Mouse (Mus musculus) neural tube, embryonic 15.5 days (tissue): Measurements from ENCODE around the gene Auts2. TPM values are rescaled to one million over a fixed set of nuclear protein-coding genes. Genes with fewer than 3 reads are reported as not detected.

ENCODE experiments used
- ATAC-seq: fragments of 200-750 bp; cut with Nextera tagmentation; 2 replicates; pipeline ENCODE4 v1.8.0; 2017; ENCODE audit warnings: mild to moderate bottlenecking, moderate TSS enrichment, moderate library complexity; ENCODE audit not compliant: low FRiP score
- H3K27ac ChIP-seq: fragments of 300-500 bp; sonication (generic); replicated peaks from 2 replicates; pipeline ENCODE4 v1.5.1; 2015; ENCODE audit warnings: mild to moderate bottlenecking, inconsistent platforms
- H3K27me3 ChIP-seq: fragments of 300-500 bp; sonication (generic); replicated peaks from 2 replicates; pipeline ENCODE4 v1.6.1; 2015; ENCODE audit warnings: inconsistent platforms
- H3K36me3 ChIP-seq: fragments of 300-500 bp; sonication (generic); 2 replicates; pipeline ENCODE4 v1.6.1; 2015; ENCODE audit warnings: inconsistent platforms
- H3K4me1 ChIP-seq: fragments of 300-500 bp; sonication (generic); 2 replicates; pipeline ENCODE4 v1.6.1; 2015; ENCODE audit warnings: inconsistent platforms
- H3K4me2 ChIP-seq: fragments of 300-500 bp; sonication (generic); 2 replicates; pipeline ENCODE4 v1.6.1; 2015; ENCODE audit warnings: inconsistent platforms, mild to moderate bottlenecking, moderate library complexity
- H3K4me3 ChIP-seq: fragments of 300-500 bp; sonication (generic); replicated peaks from 2 replicates; pipeline ENCODE4 v1.5.1; 2015; ENCODE audit warnings: mild to moderate bottlenecking, inconsistent platforms
- H3K9ac ChIP-seq: fragments of 300-500 bp; sonication (generic); replicated peaks from 2 replicates; pipeline ENCODE4 v1.6.1; 2015; ENCODE audit warnings: mild to moderate bottlenecking, inconsistent platforms
- H3K9me3 ChIP-seq: fragments of 300-500 bp; sonication (generic); replicated peaks from 2 replicates; pipeline ENCODE4 v1.6.1; 2016; ENCODE audit warnings: inconsistent platforms
- WGBS: fragments of 180-500 bp; shearing (Covaris S2); methylation state at CpG from one replicate; pipeline ENCODE4 v1.1.7; 2015; ENCODE audit warnings: mixed read lengths; 5-methylcytosine and 5-hydroxymethylcytosine counted together
- polyA plus RNA-seq: library from polyadenylated mRNA; unstranded; fragments of >200 nt; fragmentation: Nextera tagmentation; extraction: Ambion mirVana; gene quantifications from 2 replicates; pipeline ENCODE4 v1.2.1, GENCODE M21; 2015

The Auts2 gene
- polyA plus RNA-seq, 1 experiment from 2014 or later = 52.5 TPM

- H3K36me3 ChIP-seq = no peaks in the 10 kb centered on the region
- H3K9me3 ChIP-seq = no peaks in the 10 kb centered on the region
- peaks cover 23% of the 10 kb centered on the region for H3K4me1 ChIP-seq
- no peak overlapping the region for H3K27ac ChIP-seq
- ATAC-seq = no peak
- H3K27me3 ChIP-seq = no peaks in the 10 kb centered on the region
- H3K9ac ChIP-seq = no peak overlapping the region
- H3K4me2 ChIP-seq = no peak overlapping the region
- 61% methylated on average over 6 of the region's 6 CpGs for WGBS
- no peak overlapping the region for H3K4me3 ChIP-seq
Observed at GRCm38 (mm10) chr5:131830111-131830510, 713.0 kb downstream of the Auts2 start.

- no peaks in the 10 kb centered on the region for H3K27me3 ChIP-seq
- no peaks in the 10 kb centered on the region for H3K9me3 ChIP-seq
- H3K27ac ChIP-seq = no peak overlapping the region
- ATAC-seq = no peak
- no peaks in the 10 kb centered on the region for H3K36me3 ChIP-seq
- H3K9ac ChIP-seq = no peak overlapping the region
- peaks cover 32% of the 10 kb centered on the region for H3K4me1 ChIP-seq
- no peak overlapping the region for H3K4me3 ChIP-seq
- no peak overlapping the region for H3K4me2 ChIP-seq
- WGBS = 65% methylated on average over 3 of the region's 3 CpGs
Observed at GRCm38 (mm10) chr5:131829248-131829647, 713.9 kb downstream of the Auts2 start.

GRCm38 (mm10) chr5:131828607-131829006, 714.5 kb downstream of the Auts2 start:
- WGBS = 86% methylated on average over 2 of the region's 2 CpGs
- Histone ChIP-seq H3K27ac (no peak overlapping the region), H3K27me3 (no peaks in the 10 kb centered on the region), H3K4me3 (no peak overlapping the region), H3K4me2 (no peak overlapping the region), H3K4me1 (peaks cover 29% of the 10 kb centered on the region), H3K9ac (no peak overlapping the region), H3K9me3 (no peaks in the 10 kb centered on the region), H3K36me3 (no peaks in the 10 kb centered on the region)
- ATAC-seq = no peak

GRCm38 (mm10) chr5:131826362-131827261, 716.5 kb downstream of the Auts2 start:
- no peak overlapping the region for H3K9ac ChIP-seq
- H3K4me1 ChIP-seq = peaks cover 19% of the 10 kb centered on the region
- no peak overlapping the region for H3K27ac ChIP-seq
- H3K27me3 ChIP-seq = no peaks in the 10 kb centered on the region
- H3K4me3 ChIP-seq = no peak overlapping the region
- WGBS = 91% methylated on average over 8 of the region's 8 CpGs
- H3K4me2 ChIP-seq = no peak overlapping the region
- no peaks in the 10 kb centered on the region for H3K9me3 ChIP-seq
- ATAC-seq = no peak
- H3K36me3 ChIP-seq = no peaks in the 10 kb centered on the region

GRCm38 (mm10) chr5:131825421-131825820, 717.7 kb downstream of the Auts2 start:
- no peak for ATAC-seq
- no peak overlapping the region for H3K9ac ChIP-seq
- WGBS = 23% methylated on average over 3 of the region's 3 CpGs

GRCm38 (mm10) chr5:131824197-131824991, 718.8 kb downstream of the Auts2 start:
- Histone ChIP-seq H3K9me3 (no peaks in the 10 kb centered on the region), H3K4me1 (peaks cover 19% of the 10 kb centered on the region), H3K4me3 (no peak overlapping the region), H3K9ac (no peak overlapping the region), H3K36me3 (no peaks in the 10 kb centered on the region), H3K27ac (peak overlapping the region; percentile 7; the same call in 1 of the 2 replicates), H3K27me3 (no peaks in the 10 kb centered on the region), H3K4me2 (no peak overlapping the region)
- ATAC-seq = peak; percentile 92
- 11% methylated on average over 11 of the region's 11 CpGs for WGBS

More at GRCm38 (mm10) chr5:131825421-131825820, 717.7 kb downstream of the Auts2 start:
- no peaks in the 10 kb centered on the region for H3K27me3 ChIP-seq
- H3K4me1 ChIP-seq = peaks cover 19% of the 10 kb centered on the region
- no peaks in the 10 kb centered on the region for H3K9me3 ChIP-seq
- no peak overlapping the region for H3K4me3 ChIP-seq
- no peak overlapping the region for H3K27ac ChIP-seq
- no peak overlapping the region for H3K4me2 ChIP-seq
- no peaks in the 10 kb centered on the region for H3K36me3 ChIP-seq

GRCm38 (mm10) chr5:131821461-131821860, 721.7 kb downstream of the Auts2 start:
- no peak overlapping the region for H3K27ac ChIP-seq
- 78% methylated on average over 4 of the region's 4 CpGs for WGBS
- no peak for ATAC-seq

GRCm38 (mm10) chr5:131819251-131819691, 723.9 kb downstream of the Auts2 start:
- ATAC-seq = no peak

More at GRCm38 (mm10) chr5:131821461-131821860, 721.7 kb downstream of the Auts2 start:
- Histone ChIP-seq H3K9me3 (no peaks in the 10 kb centered on the region), H3K4me1 (peaks cover 19% of the 10 kb centered on the region), H3K4me3 (no peak overlapping the region), H3K36me3 (no peaks in the 10 kb centered on the region), H3K4me2 (no peak overlapping the region), H3K27me3 (no peaks in the 10 kb centered on the region), H3K9ac (no peak overlapping the region)

GRCm38 (mm10) chr5:131815498-131815897, 727.6 kb downstream of the Auts2 start:
- no peaks in the 10 kb centered on the region for H3K36me3 ChIP-seq
- H3K27ac ChIP-seq = no peak overlapping the region
- ATAC-seq = no peak
- no peaks in the 10 kb centered on the region for H3K9me3 ChIP-seq
- H3K4me3 ChIP-seq = no peak overlapping the region
- WGBS = 77% methylated on average over 3 of the region's 3 CpGs
- H3K27me3 ChIP-seq = 0 out of 2 replicates have a peak, but pooled peaks cover 4% of the 10 kb centered on the region
- H3K4me2 ChIP-seq = no peak overlapping the region
- H3K9ac ChIP-seq = no peak overlapping the region
- H3K4me1 ChIP-seq = peaks cover 16% of the 10 kb centered on the region

More at GRCm38 (mm10) chr5:131819251-131819691, 723.9 kb downstream of the Auts2 start:
- Histone ChIP-seq H3K36me3 (no peaks in the 10 kb centered on the region), H3K27ac (no peak overlapping the region), H3K27me3 (no peaks in the 10 kb centered on the region), H3K4me3 (no peak overlapping the region), H3K4me2 (no peak overlapping the region), H3K9me3 (no peaks in the 10 kb centered on the region), H3K9ac (no peak overlapping the region), H3K4me1 (peaks cover 7% of the 10 kb centered on the region)
- 89% methylated on average over 15 of the region's 15 CpGs for WGBS

GRCm38 (mm10) chr5:131814503-131815003, 728.6 kb downstream of the Auts2 start:
- Histone ChIP-seq H3K9ac (no peak overlapping the region), H3K27ac (no peak overlapping the region), H3K9me3 (no peaks in the 10 kb centered on the region), H3K4me1 (peaks cover 16% of the 10 kb centered on the region), H3K4me2 (no peak overlapping the region), H3K36me3 (no peaks in the 10 kb centered on the region), H3K4me3 (no peak overlapping the region), H3K27me3 (0 out of 2 replicates have a peak, but pooled peaks cover 4% of the 10 kb centered on the region)
- no peak for ATAC-seq
- 73% methylated on average over 9 of the region's 9 CpGs for WGBS

GRCm38 (mm10) chr5:131813952-131814502, 729.1 kb downstream of the Auts2 start:
- no peak overlapping the region for H3K27ac ChIP-seq
- WGBS = 86% methylated on average over 10 of the region's 10 CpGs
- ATAC-seq = no peak
- no peak overlapping the region for H3K9ac ChIP-seq
- H3K27me3 ChIP-seq = 0 out of 2 replicates have a peak, but pooled peaks cover 4% of the 10 kb centered on the region
- no peaks in the 10 kb centered on the region for H3K36me3 ChIP-seq
- H3K4me1 ChIP-seq = peaks cover 16% of the 10 kb centered on the region
- no peak overlapping the region for H3K4me2 ChIP-seq
- H3K9me3 ChIP-seq = no peaks in the 10 kb centered on the region
- no peak overlapping the region for H3K4me3 ChIP-seq
